Mouse (Mus musculus): Measurements from ENCODE around the gene Noc3l.

DNA sequence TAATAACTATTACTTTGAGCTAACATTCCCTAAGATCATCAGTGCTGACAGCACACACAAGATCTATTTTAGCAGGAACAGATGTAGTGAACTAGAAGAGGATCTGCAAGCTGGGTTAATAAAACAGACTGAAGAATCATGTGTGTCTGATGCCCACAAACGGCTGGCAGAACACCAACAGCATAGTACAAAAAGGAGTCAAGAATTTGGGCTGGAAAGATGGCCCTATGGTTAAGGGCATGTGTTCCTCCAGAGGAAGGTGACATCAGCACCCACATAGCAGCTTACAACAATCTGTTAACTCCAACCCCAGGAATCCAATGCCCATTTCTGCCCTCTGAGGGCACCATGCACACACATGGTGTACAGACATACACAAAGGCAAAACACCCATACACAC, 20.7 kb downstream of the Noc3l start:
- TF ChIP-seq CTCF (IDR thresholded peaks at IDR 0.05; ENCODE audit: extremely low read depth, insufficient read depth, insufficient read length, insufficient replicate concordance) (no peak), POLR2A (IDR thresholded peaks at IDR 0.05; ENCODE audit: low read depth, low read length) (no peak)

Measured in spleen, adult 2 months (tissue).